Mouse (Mus musculus) stomach, embryonic 15.5 days (tissue): ENCODE measurements around the gene Ncor2. TPM values are rescaled to one million over a fixed set of nuclear protein-coding genes. Genes with fewer than 3 reads are reported as not detected.
A peak's percentile ranks its signal among the peaks of the same experiment; 100 is the strongest.

Experiments used
- ATAC-seq: fragments of 200-750 bp; cut with Nextera tagmentation; 2 replicates; pipeline ENCODE4 v1.8.0; 2017; ENCODE audit warnings: low read depth, moderate number of reproducible peaks, moderate TSS enrichment; ENCODE audit not compliant: insufficient read depth, low FRiP score
- H3K27ac ChIP-seq: fragments of 300-500 bp; sonication (generic); 2 replicates; pipeline ENCODE4 v1.5.1; 2015; ENCODE audit warnings: mild to moderate bottlenecking, inconsistent platforms
- H3K27me3 ChIP-seq: fragments of 300-500 bp; sonication (generic); replicated peaks from 2 replicates; pipeline ENCODE4 v1.6.1; 2015; ENCODE audit warnings: inconsistent platforms
- H3K36me3 ChIP-seq: fragments of 300-500 bp; sonication (generic); 2 replicates; pipeline ENCODE4 v1.6.1; 2015; ENCODE audit warnings: inconsistent platforms
- H3K4me1 ChIP-seq: fragments of 300-500 bp; sonication (generic); 2 replicates; pipeline ENCODE4 v1.6.1; 2015; ENCODE audit warnings: inconsistent platforms
- H3K4me2 ChIP-seq: fragments of 300-500 bp; sonication (generic); 2 replicates; pipeline ENCODE4 v1.6.1; 2015; ENCODE audit warnings: mild to moderate bottlenecking, inconsistent platforms
- H3K4me3 ChIP-seq: fragments of 300-500 bp; sonication (generic); replicated peaks from 2 replicates; pipeline ENCODE4 v1.5.1; 2015; ENCODE audit warnings: inconsistent platforms
- H3K9ac ChIP-seq: fragments of 300-500 bp; sonication (generic); 2 replicates; pipeline ENCODE4 v1.6.1; 2015; ENCODE audit warnings: inconsistent platforms
- H3K9me3 ChIP-seq: fragments of 300-500 bp; sonication (generic); 2 replicates; pipeline ENCODE4 v1.6.1; 2016; ENCODE audit warnings: inconsistent platforms
- WGBS: fragments of 180-500 bp; shearing (Covaris S2); methylation state at CpG from one replicate; pipeline ENCODE4 v1.1.7; 2015; 5-methylcytosine and 5-hydroxymethylcytosine counted together
- polyA plus RNA-seq: library from polyadenylated mRNA; unstranded; fragments of >200 nt; fragmentation: Nextera tagmentation; extraction: Ambion mirVana; gene quantifications from 2 replicates; pipeline ENCODE4 v1.2.1, GENCODE M21; 2015

Ncor2 gene
- polyA plus RNA-seq, 1 experiment from 2014 or later: 26.7 TPM

DNA sequence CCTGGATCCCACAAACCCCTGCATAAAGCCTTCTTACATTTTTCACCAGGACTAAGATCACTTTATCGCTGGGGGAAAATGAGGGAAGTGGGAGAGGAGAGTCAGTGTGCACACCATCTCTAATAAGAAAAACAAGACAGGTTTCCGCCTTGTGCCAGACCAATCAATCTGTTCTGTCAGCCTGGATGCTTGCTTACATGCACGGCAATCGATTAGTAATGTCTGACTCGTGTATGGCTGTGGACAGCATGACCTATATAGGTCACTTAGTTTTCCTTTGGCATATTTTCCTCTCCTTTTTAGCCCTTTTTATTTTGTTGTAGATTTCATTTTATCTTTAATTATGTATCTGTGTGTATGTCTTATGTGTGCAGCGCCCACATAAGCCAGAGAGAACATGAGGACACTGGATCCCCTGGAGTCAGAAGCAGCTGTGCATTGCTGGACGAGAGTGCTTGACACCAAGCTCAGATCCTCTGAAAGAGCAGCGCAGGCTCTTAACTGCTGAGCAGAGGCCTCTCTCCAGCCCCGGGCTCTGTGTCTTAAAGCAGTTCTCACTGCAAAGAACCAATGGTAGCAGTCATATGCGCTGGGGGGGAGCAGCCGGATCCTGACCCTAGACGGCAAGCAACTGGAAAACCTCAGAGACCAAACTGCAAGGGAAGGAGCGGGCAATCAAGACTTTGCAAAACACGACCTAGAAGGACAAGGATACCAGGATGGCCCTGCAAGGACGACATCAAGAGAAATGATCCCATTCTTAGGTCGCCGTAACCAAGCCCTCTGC, 58.3 kb downstream of the Ncor2 start:
- peak overlapping the region; percentile 41; the same call in 1 of the 2 replicates for H3K27ac ChIP-seq
- ATAC-seq: no peak
- no peak overlapping the region for H3K4me3 ChIP-seq
- no peaks in the 10 kb centered on the region for H3K9me3 ChIP-seq
- WGBS: 59% methylated on average over 17 of the region's 17 CpGs
- no peak overlapping the region for H3K4me2 ChIP-seq
- H3K4me1 ChIP-seq: peaks cover 24% of the 10 kb centered on the region
- H3K36me3 ChIP-seq: peaks cover 39% of the 10 kb centered on the region
- H3K9ac ChIP-seq: no peak overlapping the region
- H3K27me3 ChIP-seq: no peaks in the 10 kb centered on the region

DNA sequence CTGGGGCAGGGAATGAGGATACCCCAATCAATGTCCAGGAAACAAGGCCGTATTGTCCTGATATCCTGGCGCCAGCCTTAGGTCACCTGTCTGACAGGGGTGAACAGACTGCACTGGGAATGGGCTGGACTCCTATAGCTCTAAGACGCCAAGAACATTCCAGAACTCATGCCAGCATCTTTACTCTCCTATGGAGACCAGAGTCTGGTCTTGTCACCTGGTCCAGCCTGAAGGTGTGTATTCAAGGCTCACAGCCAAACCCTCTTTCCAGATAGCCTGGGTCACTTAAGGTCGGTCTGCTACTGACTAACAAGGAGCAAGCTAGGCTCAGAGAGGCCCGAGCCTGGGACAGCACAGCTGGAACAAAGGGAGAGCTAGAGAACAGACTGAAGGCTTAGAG, 61.8 kb downstream of the Ncor2 start:
- no peak overlapping the region for H3K4me3 ChIP-seq
- peaks cover 28% of the 10 kb centered on the region for H3K4me1 ChIP-seq
- H3K27me3 ChIP-seq: no peaks in the 10 kb centered on the region
- H3K27ac ChIP-seq: no peak overlapping the region
- H3K4me2 ChIP-seq: no peak overlapping the region
- H3K9ac ChIP-seq: no peak overlapping the region
- whole genome bisulfite sequencing: 78% methylated on average over 5 of the region's 5 CpGs
- H3K36me3 ChIP-seq: peaks cover 52% of the 10 kb centered on the region
- no peaks in the 10 kb centered on the region for H3K9me3 ChIP-seq
- ATAC-seq: no peak

DNA sequence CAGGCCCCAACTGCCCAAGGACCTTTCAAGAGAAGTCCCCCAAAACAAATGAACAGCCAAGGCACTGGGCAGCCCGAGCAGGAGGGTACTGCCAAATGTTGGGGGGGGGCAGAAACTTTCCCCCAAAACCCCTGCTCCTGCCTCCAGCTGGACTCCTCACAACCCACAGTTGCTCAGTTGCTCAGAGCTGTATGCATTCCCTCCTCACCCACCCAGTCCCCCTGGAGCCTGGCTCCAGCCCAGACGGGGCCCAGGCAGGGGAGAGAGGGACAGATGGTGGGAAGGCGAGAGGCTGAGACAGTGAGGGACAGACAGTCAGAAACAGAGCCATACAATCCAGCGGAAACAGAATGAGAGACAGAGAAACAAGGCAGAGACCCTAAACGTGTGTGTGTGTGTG, 66.0 kb downstream of the Ncor2 start:
- Histone ChIP-seq H3K4me2 (no peak overlapping the region), H3K9ac (no peak overlapping the region), H3K4me3 (no peak overlapping the region), H3K27me3 (no peaks in the 10 kb centered on the region), H3K27ac (peak overlapping the region; percentile 56), H3K9me3 (no peaks in the 10 kb centered on the region), H3K4me1 (peaks cover 26% of the 10 kb centered on the region), H3K36me3 (peaks cover 54% of the 10 kb centered on the region)
- ATAC-seq: peak; percentile 59; the same call in 1 of the 2 replicates
- WGBS: 36% methylated on average over 5 of the region's 5 CpGs

DNA sequence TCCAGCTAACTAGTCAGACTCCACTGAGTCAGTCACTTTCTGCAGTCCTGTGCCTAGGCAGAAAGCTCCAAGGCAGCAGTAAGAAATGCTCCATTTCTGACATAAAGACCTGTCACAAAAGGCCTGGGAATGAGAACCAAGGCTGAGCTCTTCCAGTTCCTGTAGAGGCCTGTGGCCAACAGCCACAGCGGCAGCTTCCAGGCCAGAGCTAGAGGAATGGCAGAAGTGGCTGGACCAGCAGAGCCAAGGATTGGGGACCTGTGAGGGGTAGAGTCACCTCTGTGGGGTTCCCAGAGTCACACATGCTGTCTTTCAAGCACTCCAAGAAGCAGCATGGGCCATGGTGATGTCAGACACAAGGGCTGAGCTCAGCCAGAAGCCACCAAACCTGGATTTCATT, 66.4 kb downstream of the Ncor2 start:
- no peak overlapping the region for H3K4me3 ChIP-seq
- H3K36me3 ChIP-seq: peaks cover 57% of the 10 kb centered on the region
- WGBS: 66% methylated on average over 1 of the region's 1 CpGs
- no peaks in the 10 kb centered on the region for H3K27me3 ChIP-seq
- ATAC-seq: no peak
- peak overlapping the region; percentile 56 for H3K27ac ChIP-seq
- H3K4me2 ChIP-seq: no peak overlapping the region
- no peaks in the 10 kb centered on the region for H3K9me3 ChIP-seq
- H3K9ac ChIP-seq: no peak overlapping the region
- peaks cover 26% of the 10 kb centered on the region for H3K4me1 ChIP-seq

DNA sequence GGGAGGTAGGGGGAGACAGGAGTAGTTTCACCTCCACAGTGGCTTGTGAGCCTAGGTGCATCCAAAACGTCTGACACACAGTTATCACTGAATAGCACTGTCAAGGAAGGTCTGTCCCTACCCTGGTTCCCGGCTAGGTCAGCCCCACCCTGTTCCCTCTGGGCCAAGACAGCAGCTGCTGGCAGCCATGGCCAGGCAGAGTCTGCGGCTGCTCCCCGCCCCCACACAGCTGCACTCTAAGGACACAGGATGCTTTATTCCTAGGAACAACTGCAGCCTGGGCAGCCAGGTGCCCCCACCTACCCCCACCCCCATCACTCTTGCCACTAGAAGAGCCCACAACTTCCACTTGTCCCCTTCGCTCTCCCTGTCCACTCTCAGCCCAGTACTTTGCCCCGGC, 67.9 kb downstream of the Ncor2 start:
- H3K9ac ChIP-seq: no peak overlapping the region
- WGBS: 45% methylated on average over 6 of the region's 6 CpGs
- ATAC-seq: no peak
- peaks cover 49% of the 10 kb centered on the region for H3K36me3 ChIP-seq
- H3K4me1 ChIP-seq: peaks cover 26% of the 10 kb centered on the region
- no peaks in the 10 kb centered on the region for H3K27me3 ChIP-seq
- H3K27ac ChIP-seq: no peak overlapping the region
- no peaks in the 10 kb centered on the region for H3K9me3 ChIP-seq
- no peak overlapping the region for H3K4me3 ChIP-seq
- H3K4me2 ChIP-seq: no peak overlapping the region

DNA sequence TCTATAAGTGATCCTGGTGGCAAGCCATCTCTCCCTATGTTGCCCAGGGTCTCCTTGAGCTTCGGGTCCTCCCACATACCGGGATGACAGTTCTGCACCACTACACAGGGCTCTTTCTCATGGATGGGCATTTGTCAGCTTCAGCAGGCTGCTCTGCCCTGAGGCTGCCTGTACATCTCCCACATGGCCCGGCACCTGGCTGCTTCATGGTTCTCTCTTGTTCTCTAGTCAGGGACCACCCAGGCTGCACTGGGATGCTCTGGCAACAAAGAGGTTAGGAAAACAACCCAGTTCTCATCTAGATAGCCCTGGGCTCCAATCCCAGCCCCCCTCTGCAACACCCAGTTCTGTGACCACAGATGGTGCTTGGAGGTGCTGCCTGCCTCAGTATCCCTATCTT, 68.3 kb downstream of the Ncor2 start:
- Histone ChIP-seq H3K4me3 (no peak overlapping the region), H3K27me3 (no peaks in the 10 kb centered on the region), H3K9ac (no peak overlapping the region), H3K9me3 (no peaks in the 10 kb centered on the region), H3K27ac (no peak overlapping the region), H3K4me2 (no peak overlapping the region), H3K36me3 (peaks cover 48% of the 10 kb centered on the region), H3K4me1 (peaks cover 26% of the 10 kb centered on the region)
- ATAC-seq: no peak
- 59% methylated on average over 3 of the region's 3 CpGs for WGBS

DNA sequence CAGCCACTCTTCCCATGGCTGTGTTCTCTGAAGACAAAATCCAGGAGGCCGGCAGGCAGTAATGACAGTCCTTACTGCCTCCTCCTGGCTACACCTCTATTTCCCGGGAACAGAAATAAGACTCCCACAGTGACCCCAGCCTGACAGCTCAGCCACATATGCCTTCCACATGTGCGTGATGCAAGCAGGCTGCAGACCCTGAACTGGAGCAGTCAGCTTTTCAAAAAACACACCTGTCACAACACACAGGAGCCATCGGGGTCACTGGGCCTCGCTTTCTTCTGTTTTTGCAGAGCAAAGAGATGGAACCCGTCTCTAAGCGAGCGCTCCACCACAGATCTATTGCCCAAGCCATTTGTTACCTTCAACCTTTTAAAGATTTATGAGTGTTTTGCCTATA, 68.8 kb downstream of the Ncor2 start:
- Histone ChIP-seq H3K4me1 (peaks cover 26% of the 10 kb centered on the region), H3K36me3 (peaks cover 47% of the 10 kb centered on the region), H3K9ac (no peak overlapping the region), H3K9me3 (no peaks in the 10 kb centered on the region), H3K4me2 (no peak overlapping the region), H3K27me3 (no peaks in the 10 kb centered on the region), H3K4me3 (no peak overlapping the region), H3K27ac (no peak overlapping the region)
- ATAC-seq: no peak
- WGBS: 70% methylated on average over 8 of the region's 8 CpGs

DNA sequence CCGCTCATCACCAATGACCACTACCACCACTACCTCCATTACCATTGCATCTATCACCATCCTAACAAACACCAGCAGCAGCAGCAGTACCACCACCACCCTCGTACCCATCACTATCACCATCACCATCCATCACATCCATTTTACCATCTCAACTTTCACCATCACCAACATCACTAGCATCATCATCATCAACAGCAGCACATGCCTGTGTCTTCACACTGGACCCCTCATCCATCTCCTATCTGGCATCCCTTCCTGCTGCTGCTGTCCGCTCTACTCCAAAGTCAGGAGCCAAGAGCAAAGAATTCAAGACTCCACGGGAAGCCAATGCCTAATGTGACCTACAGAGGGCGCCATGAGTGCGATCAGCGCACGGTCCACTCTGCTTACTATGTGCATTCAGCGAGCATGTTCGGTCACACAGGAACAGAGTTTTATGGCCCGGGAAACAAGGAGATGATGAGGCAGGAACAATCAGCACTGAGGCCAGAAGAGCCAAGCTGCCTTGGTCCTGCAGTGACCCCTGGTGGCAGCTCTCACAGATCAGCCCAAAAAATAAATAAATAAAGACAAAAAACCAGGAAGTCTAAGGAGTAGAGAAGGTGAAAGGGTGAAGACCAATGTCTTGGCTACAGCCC, 71.9 kb downstream of the Ncor2 start:
- no peak overlapping the region for H3K4me3 ChIP-seq
- no peak overlapping the region for H3K27ac ChIP-seq
- 66% methylated on average over 11 of the region's 11 CpGs for WGBS
- H3K27me3 ChIP-seq: no peaks in the 10 kb centered on the region
- peaks cover 47% of the 10 kb centered on the region for H3K36me3 ChIP-seq
- ATAC-seq: no peak
- peaks cover 39% of the 10 kb centered on the region for H3K4me1 ChIP-seq
- H3K4me2 ChIP-seq: no peak overlapping the region
- no peaks in the 10 kb centered on the region for H3K9me3 ChIP-seq
- no peak overlapping the region for H3K9ac ChIP-seq

DNA sequence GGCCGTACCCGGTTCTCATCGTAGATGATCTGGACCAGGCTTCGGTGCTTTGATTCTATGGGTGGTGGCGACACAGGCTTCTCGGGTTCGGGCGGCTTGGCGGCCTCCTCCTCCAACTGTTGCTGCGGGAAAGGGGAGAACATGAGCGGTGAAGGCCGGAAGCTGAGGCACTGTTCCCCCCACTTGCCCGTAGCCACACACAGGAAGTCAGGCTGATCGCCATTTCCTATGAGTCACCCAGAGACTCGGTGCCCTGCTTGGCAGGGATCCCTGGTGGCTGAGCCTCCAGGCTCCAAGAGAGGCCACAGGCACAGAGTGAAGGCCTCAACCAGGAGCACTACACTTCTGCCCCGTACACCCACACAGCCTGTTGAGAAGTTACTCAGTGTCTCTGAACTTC, 72.8 kb downstream of the Ncor2 start:
- peaks cover 56% of the 10 kb centered on the region for H3K36me3 ChIP-seq
- no peaks in the 10 kb centered on the region for H3K27me3 ChIP-seq
- H3K27ac ChIP-seq: no peak overlapping the region
- H3K4me3 ChIP-seq: no peak overlapping the region
- ATAC-seq: no peak
- 83% methylated on average over 16 of the region's 16 CpGs for whole genome bisulfite sequencing
- peaks cover 32% of the 10 kb centered on the region for H3K4me1 ChIP-seq
- no peak overlapping the region for H3K4me2 ChIP-seq
- H3K9ac ChIP-seq: no peak overlapping the region
- H3K9me3 ChIP-seq: no peaks in the 10 kb centered on the region

DNA sequence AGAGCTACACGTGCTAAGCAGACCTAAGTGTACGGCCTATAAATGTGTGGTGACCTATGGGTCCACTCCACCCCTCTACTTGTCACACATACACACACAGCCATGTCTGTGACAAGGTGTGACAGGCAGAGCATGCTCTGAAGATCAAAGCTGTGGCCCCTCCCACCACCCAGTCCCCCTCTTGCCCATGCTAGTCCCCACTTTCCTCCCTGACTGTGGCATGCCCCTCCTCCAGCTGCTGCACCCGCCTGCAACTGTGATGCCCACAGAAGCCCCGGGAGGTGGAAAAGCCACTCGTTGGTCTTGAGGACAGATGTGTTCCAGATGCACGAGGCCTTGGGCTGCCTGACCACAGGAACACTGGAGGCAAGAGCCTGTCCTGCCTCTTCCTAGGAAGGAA, 74.2 kb downstream of the Ncor2 start:
- H3K4me2 ChIP-seq: no peak overlapping the region
- H3K27me3 ChIP-seq: no peaks in the 10 kb centered on the region
- no peak overlapping the region for H3K9ac ChIP-seq
- no peak for ATAC-seq
- peaks cover 47% of the 10 kb centered on the region for H3K36me3 ChIP-seq
- H3K27ac ChIP-seq: no peak overlapping the region
- H3K9me3 ChIP-seq: no peaks in the 10 kb centered on the region
- WGBS: 58% methylated on average over 6 of the region's 6 CpGs
- peaks cover 24% of the 10 kb centered on the region for H3K4me1 ChIP-seq
- no peak overlapping the region for H3K4me3 ChIP-seq

DNA sequence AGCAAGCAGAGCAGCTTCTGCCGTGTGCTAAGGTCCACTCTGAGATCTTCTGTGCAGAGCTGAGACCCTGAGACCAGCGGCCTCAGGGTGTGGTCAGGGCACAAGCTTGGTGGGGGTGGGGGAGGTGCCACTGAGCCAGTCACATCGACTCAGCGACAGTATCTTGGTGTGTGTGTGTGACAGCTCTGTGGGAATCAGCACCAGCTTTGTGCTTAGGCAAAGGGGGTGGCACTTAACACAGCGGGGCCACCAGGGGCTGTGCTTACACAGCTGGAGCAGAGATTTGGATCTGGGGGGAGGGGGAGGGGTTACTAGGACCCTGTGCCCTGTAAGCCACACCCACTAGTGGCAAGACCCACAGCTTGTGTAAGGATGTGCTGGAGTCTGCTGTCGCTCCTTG, 75.6 kb downstream of the Ncor2 start:
- H3K27me3 ChIP-seq: no peaks in the 10 kb centered on the region
- peaks cover 24% of the 10 kb centered on the region for H3K4me1 ChIP-seq
- 16% methylated on average over 6 of the region's 6 CpGs for WGBS
- H3K4me2 ChIP-seq: no peak overlapping the region
- no peak overlapping the region for H3K9ac ChIP-seq
- H3K36me3 ChIP-seq: peaks cover 45% of the 10 kb centered on the region
- H3K9me3 ChIP-seq: no peaks in the 10 kb centered on the region
- no peak overlapping the region for H3K4me3 ChIP-seq
- H3K27ac ChIP-seq: peak overlapping the region; percentile 77; the same call in 1 of the 2 replicates
- ATAC-seq: peak; percentile 5; the same call in 1 of the 2 replicates

DNA sequence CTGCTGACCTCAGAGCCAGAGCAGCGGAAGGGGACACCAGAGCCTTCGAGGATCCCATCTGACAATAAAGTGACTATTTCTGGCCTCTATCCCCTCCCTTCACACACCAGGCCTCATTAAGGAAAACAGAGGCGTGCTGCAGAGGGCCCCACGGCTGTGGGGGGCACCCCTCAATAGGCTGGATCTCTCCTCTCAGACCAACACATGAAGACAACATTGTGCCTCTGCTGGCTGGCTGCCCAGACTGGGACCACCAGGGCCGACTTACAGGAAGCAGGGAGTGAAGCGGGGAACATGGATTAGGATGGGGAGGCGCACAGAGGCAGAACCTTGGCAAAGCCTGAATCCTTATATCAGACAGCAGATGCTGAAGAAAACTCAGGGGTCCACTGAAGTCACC, 76.1 kb downstream of the Ncor2 start:
- Histone ChIP-seq H3K4me2 (no peak overlapping the region), H3K4me3 (no peak overlapping the region), H3K9me3 (no peaks in the 10 kb centered on the region), H3K36me3 (peaks cover 42% of the 10 kb centered on the region), H3K27ac (peak overlapping the region; percentile 77), H3K9ac (no peak overlapping the region), H3K4me1 (peaks cover 24% of the 10 kb centered on the region), H3K27me3 (no peaks in the 10 kb centered on the region)
- WGBS: 32% methylated on average over 7 of the region's 7 CpGs
- ATAC-seq: 0 out of 2 replicates have a peak, but pooled peaks have one; percentile 13
